Mouse (Mus musculus) cerebellum, postnatal 36 days (tissue): ENCODE measurements around the gene Foxa3.
"Not testable (repeated sequence)": the region's sequence is repeated elsewhere in the genome, so short reads cannot be mapped to it uniquely, and the experiment has no call there.

Experiments used
- DNase-seq, 2 experiments: peaks; one replicate each; pipeline ENCODE4 v3.0.0; 2021 to 2022; ENCODE audit warnings: mixed read lengths in 2 of 2

Gene Foxa3

GRCm38 (mm10) chr7:19023357-19023814 lies at the start of gene Foxa3:
TSS of gene Foxa3 (minus strand) at chr7:19023538.
- DNase-seq = peak in 1 of 2 experiments; percentile 35

DNA sequence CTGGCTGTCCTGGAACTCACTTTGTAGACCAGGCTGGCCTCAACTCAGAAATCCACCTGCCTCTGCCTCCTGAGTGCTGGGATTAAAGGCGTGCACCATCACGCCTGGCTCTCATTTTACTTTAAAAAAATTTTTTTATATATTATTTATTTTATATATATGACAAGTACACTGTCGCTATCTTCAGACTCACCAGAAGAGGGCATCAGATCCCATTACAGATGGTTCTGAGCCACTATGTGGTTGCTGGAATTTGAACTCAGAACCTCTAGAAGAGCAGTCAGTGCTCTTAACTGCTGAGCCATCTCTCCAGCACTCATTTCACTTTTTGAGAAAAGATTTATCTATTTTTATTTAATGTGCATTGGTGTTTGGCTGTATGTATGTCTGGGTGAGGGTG lies 47.7 kb upstream of the Foxa3 start:
- DNase-seq = not testable (repeated sequence)

GRCm38 (mm10) chr7:19069500-19069899 lies 46.2 kb upstream of the Foxa3 start:
- DNase-seq = no peak

GRCm38 (mm10) chr7:19068707-19069106 lies 45.4 kb upstream of the Foxa3 start:
- DNase-seq = peak; percentile 69 to 75

- no peak for DNase-seq
Measured at GRCm38 (mm10) chr7:19067935-19068334, 44.6 kb upstream of the Foxa3 start.

DNA sequence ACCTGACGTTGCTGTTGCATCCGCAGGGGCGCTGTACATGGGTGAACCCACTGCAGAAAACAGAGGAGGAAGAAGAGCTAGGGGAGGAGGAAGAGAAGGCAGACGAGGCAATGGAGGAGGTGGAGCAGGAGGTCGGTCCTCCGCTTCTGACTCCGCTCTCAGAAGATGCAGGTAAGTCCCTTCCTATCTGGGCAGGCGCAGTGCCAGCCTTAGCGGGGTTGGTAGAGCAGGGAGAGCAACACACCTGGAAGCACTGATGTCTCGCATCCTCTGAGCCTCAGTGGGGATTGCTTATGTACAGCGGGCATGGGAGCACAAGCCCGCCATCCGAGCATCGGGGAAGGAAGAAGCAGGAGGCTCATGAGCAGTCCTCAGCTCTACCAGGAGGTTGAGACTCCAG lies 43.7 kb upstream of the Foxa3 start:
- no peak for DNase-seq

- no peak for DNase-seq
Measured at GRCm38 (mm10) chr7:19065896-19066295, 42.6 kb upstream of the Foxa3 start.

DNA sequence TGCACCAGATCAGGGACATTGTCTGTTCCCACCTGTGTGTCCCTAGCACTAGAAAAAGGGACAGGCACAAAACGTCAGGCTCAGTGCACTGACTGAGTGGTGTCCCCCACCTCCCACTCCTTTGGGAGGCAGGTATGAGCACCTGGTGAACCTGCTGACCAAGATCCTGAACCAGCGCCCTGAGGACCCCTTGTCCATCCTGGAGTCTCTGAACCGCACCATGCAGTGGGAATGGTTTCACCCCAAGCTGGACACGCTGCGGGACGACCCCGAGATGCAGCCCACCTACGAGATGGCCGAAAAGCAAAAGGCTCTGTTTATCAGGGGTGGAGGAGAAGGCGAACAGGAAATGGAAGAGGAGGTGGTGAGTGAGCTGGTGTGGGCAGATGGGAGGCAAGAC lies 34.1 kb upstream of the Foxa3 start:
- no peak for DNase-seq

DNA sequence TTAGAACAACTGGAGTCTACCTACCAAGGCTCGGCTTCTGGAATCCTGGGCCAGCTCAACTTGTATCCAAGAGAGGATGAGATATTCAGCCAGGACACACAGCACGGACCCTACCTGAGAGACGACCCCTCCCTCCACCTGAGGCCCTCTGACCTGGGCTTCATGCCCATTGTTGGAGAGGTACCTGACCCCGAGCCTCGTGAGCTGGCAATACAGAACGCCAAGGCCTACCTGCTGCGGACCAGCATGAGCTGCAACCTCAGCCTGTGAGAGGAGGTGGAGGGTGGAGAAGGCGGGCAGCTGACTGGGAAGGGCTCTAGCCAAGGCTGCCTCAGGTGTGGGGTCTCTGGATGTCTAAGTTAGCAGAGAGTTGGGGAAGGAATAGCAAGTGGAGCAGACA lies 31.8 kb upstream of the Foxa3 start:
- no peak for DNase-seq

- no peak for DNase-seq
Measured at GRCm38 (mm10) chr7:19054777-19055076, 31.4 kb upstream of the Foxa3 start.

DNA sequence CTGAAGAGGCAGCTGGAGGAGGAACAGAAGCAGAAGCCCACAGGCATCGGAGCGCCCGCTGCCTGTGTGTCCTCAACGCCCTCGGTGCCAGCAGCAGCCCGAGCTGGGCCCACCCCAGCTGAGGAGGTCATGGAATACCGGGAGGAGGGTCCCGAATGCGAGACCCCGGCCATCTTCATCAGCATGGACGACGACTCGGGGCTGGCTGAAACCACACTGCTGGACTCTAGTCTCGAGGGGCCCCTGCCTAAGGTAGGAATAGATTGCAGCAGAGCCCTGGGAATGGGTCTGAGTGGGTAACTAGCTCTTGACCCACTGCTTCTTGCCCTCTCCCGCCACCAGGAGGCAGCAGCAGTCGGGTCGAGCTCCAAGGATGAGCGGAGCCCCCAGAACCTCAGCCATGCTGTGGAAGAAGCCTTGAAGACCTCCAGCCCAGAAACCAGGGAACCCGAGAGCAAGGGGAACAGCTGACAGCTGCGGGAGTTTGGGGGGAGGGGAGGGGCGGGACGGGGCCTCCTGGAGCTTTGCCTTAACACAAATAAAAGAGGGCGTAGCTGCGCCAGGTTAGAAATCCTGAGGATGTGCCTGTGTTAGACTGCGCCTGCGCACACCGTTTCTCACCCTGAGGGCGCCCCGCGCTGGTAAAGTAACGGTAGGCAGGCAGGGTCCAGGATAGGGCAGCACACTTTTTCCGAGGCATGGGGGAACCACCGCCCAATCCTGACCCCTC lies 30.9 kb upstream of the Foxa3 start, which contains the start of gene Rsph6a:
Rsph6a (plus strand) TSS at position 644 of the 730 bp plus-strand sequence.
- DNase-seq = peak; percentile 29 to 50

GRCm38 (mm10) chr7:19053136-19053532 lies 29.8 kb upstream of the Foxa3 start:
- no peak for DNase-seq

- DNase-seq = no peak
Measured at GRCm38 (mm10) chr7:19052345-19053135, 29.2 kb upstream of the Foxa3 start.

DNA sequence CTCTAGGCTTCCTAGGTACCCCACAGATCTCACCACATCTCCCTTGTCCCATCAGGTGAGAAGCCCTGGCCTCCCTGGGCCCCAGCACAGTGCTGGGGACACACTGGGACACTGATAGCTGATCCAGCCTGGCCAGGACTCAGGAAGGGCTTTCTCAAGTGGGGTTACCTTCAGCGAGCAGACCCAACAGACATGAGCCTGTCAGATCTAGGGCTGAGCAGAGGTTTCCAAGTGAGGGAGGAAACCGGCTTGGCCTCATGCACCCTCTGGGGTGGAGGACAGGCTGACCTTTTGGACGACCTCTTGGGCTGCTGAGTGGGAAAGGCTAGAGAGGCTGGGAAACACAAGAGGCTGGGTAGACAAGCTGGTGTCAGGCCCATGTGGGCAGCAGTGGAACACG lies 27.8 kb upstream of the Foxa3 start:
- DNase-seq = no peak

DNA sequence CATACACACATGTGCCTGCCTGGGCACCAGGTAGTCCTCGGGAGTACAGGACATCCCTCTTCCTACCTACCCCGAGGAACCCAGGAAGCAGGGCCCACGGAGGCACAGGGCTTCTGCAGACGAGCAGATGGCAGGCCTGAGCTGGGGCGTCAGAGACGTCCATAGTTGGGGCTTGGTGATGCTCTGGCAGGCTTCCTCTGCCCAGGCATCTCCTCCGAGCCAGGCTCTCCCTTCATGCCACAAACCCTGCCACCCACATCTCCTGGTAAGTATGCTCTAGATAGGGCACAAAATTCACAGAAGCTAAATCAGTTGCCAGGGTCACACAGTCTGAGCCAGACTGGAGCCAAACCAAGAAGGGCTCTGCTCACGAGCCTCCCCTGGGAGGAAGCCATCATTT lies 26.8 kb upstream of the Foxa3 start:
- DNase-seq = no peak

- DNase-seq = no peak
Measured at GRCm38 (mm10) chr7:19049252-19049651, 25.9 kb upstream of the Foxa3 start.

GRCm38 (mm10) chr7:19048006-19048527 lies 24.7 kb upstream of the Foxa3 start:
- no peak for DNase-seq

DNA sequence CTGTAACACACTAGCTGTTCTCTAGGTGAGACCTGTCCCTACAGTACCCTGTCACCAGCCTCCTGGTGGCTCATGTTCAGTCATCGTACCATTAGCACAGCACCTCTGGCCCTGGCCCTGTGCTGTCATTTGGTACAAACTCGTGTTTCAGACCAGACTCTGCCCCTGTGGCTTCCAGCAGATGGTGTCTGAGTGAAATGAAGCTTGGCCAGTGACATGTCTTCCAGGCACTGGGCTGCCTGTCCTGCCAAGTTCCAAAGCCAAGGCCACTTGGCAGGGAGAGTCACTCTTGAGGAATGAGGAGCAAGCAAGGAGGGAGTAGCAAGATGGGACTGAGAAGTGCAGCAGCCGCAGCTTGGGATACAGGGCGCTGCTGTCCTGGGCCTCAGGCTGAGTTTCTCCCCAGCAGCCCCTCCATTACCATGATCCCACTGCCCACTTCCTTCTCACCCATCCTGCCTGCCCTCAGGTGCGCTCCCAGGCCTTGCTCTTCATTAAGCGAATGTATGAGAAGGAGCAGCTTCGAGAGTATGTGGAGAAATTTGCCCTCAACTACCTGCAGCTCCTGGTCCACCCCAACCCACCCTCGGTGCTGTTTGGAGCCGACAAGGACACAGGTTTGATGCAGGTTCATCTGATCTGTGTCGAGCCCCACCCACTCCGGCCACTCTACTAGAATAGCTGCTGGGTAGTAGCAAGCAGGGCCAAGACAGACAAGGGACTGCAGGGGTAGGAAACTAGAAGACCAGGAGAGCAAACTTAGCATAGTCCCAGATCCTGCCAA lies 23.1 kb upstream of the Foxa3 start:
- peak; percentile 75 to 77 for DNase-seq

DNA sequence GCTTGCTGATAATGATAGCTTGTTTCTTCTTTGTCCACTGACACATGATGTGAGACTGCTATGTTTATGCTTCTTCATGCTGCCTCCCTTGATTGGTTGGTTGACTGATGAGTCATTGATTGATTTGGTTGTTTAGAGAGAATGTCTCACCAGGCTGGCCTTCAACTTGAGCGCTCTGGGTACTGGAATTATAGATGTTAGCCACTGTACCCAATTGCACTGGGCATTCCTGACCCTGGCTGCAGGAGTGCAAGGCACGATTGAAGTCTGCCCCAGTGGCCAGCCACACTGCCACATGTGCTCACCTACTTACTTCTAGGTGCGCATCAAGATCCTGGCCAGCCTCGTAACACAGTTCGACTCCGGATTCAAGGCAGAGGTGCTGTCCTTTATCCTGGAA lies 21.3 kb upstream of the Foxa3 start:
- DNase-seq = no peak

GRCm38 (mm10) chr7:19031641-19032040 lies 8.3 kb upstream of the Foxa3 start:
- no peak for DNase-seq

DNA sequence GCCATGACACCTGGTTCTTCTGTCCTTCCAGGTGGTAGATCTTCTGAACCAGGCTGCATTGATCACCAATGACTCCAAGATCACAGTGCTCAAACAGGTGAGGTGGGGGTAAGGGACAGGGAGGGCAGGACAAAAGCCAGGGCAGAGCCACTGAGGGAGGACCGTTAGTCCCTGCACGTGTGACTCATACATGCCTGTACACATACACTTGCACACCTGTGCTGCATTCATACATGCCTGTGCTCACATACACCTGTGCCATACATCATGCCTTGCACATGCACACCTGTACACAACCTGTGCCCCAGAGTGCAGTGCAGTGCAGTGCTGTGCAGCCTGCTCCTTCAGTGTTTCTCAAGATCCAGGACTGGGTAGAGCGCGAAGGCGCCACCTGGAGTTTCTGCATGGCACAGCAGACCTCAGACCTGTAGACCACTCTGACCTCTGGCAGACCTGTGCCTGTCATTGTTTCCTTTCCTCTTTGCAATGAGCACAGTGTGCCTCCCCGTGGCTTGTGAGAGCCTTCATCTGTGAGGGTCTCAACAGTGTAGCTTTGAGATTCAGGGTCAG lies 5.8 kb upstream of the Foxa3 start:
- peak; percentile 57 for DNase-seq

- DNase-seq = no peak
Measured at GRCm38 (mm10) chr7:19028067-19028466, 4.7 kb upstream of the Foxa3 start.
